Mouse (Mus musculus) heart, embryonic 16.5 days (tissue): ENCODE measurements around the gene Tmtc1. TPM values are rescaled to one million over a fixed set of nuclear protein-coding genes. Genes with fewer than 3 reads are reported as not detected.

Experiments used
- ATAC-seq: fragments of 200-750 bp; cut with Nextera tagmentation; replicated peaks from 2 replicates; pipeline ENCODE4 v1.8.0; 2017; ENCODE audit warnings: moderate number of reproducible peaks; ENCODE audit not compliant: insufficient read depth, low FRiP score; ENCODE audit errors: extremely low read depth
- H3K27ac ChIP-seq: fragments of 300-500 bp; sonication (generic); 2 replicates; pipeline ENCODE4 v1.5.1; 2014; ENCODE audit warnings: mild to moderate bottlenecking, low read length, control low read depth, moderate library complexity
- H3K27me3 ChIP-seq: fragments of 300-500 bp; sonication (generic); 2 replicates; pipeline ENCODE4 v1.6.1; 2014; ENCODE audit warnings: low read length, mixed read lengths; ENCODE audit not compliant: control insufficient read depth, insufficient read depth
- H3K36me3 ChIP-seq: fragments of 300-500 bp; sonication (generic); 2 replicates; pipeline ENCODE4 v1.6.1; 2014; ENCODE audit not compliant: control insufficient read depth, insufficient read depth
- H3K4me1 ChIP-seq: fragments of 300-500 bp; sonication (generic); 2 replicates; pipeline ENCODE4 v1.6.1; 2014; ENCODE audit warnings: low read length, mixed read lengths; ENCODE audit not compliant: control insufficient read depth, insufficient read depth
- H3K4me2 ChIP-seq: fragments of 300-500 bp; sonication (generic); 2 replicates; pipeline ENCODE4 v1.6.1; 2014; ENCODE audit warnings: low read depth, mild to moderate bottlenecking, control low read depth, low read length
- H3K4me3 ChIP-seq: fragments of 300-500 bp; sonication (generic); 2 replicates; pipeline ENCODE4 v1.5.1; 2014; ENCODE audit warnings: mild to moderate bottlenecking, control low read depth, low read length
- H3K9ac ChIP-seq: fragments of 300-500 bp; sonication (generic); 2 replicates; pipeline ENCODE4 v1.6.1; 2014; ENCODE audit warnings: low read length, control low read depth
- H3K9me3 ChIP-seq: fragments of 300-500 bp; sonication (generic); replicated peaks from 2 replicates; pipeline ENCODE4 v1.6.1; 2016; ENCODE audit warnings: low read length; ENCODE audit not compliant: control insufficient read depth
- WGBS: fragments of 180-500 bp; shearing (Covaris S2); extraction: QIAGEN DNeasy Blood & Tissue Kit; methylation state at CpG from one replicate; pipeline ENCODE4 v1.1.7; 2014; 5-methylcytosine and 5-hydroxymethylcytosine counted together
- polyA plus RNA-seq: library from polyadenylated mRNA; unstranded; fragments of >200 nt; fragmentation: Nextera tagmentation; extraction: Ambion mirVana; gene quantifications from 2 replicates; pipeline ENCODE4 v1.2.1, GENCODE M21; 2015

Gene Tmtc1
- polyA plus RNA-seq, 1 experiment from 2014 or later = 1.7 TPM

DNA sequence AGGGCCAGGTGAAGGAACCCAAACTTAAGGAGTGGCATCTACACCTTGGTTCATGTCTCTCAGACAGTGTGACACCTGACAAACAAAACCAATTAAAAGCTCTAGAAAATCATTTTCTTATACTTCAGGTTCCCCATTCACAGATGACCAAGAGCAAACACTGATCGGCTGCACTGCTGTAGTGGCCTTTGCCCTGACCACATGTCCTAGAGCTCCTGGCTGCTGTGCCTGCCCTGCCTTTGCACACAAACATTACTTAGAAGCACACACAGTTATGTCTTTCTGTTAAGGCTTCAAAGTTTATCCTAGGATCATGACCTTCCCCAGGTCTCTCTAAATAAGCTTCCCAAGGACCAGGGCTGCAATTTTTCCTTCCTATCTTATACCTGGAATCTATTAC, 199.4 kb downstream of the Tmtc1 start:
- H3K4me3 ChIP-seq = no peak overlapping the region
- no peak overlapping the region for H3K4me2 ChIP-seq
- H3K36me3 ChIP-seq = no peaks in the 10 kb centered on the region; the same call in 1 of the 2 replicates
- H3K9me3 ChIP-seq = no peaks in the 10 kb centered on the region
- H3K27me3 ChIP-seq = no peaks in the 10 kb centered on the region
- WGBS = 76% methylated on average over 1 of the region's 1 CpGs
- no peak overlapping the region for H3K27ac ChIP-seq
- ATAC-seq = no peak
- no peak overlapping the region for H3K9ac ChIP-seq
- H3K4me1 ChIP-seq = no peaks in the 10 kb centered on the region

DNA sequence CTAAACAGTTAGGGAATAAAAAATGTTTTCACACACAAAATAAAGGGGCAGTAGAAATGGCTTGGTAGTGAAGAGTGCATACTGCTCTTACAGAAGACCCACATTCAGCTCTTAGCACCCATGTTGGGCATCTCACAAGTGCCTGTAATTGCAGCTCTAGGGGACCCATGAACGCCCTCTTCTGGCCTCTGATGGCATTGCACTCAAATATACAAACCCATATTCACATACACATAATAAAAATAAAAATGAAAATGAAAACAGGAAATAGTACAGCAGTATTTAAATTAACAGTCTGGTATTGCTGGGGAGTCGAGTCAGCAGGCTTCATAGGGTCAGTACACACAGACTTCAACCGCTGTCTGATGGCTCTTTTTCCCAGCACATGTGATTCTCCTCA, 201.9 kb downstream of the Tmtc1 start:
- no peaks in the 10 kb centered on the region for H3K9me3 ChIP-seq
- no peak overlapping the region for H3K27ac ChIP-seq
- H3K4me2 ChIP-seq = no peak overlapping the region
- no peak for ATAC-seq
- no peaks in the 10 kb centered on the region for H3K27me3 ChIP-seq
- WGBS = 55% methylated on average over 3 of the region's 3 CpGs
- H3K9ac ChIP-seq = no peak overlapping the region
- H3K4me3 ChIP-seq = no peak overlapping the region
- no peaks in the 10 kb centered on the region; the same call in 1 of the 2 replicates for H3K36me3 ChIP-seq
- no peaks in the 10 kb centered on the region for H3K4me1 ChIP-seq

- WGBS = 63% methylated on average over 5 of the region's 5 CpGs
- H3K4me3 ChIP-seq = no peak overlapping the region
- H3K27me3 ChIP-seq = no peaks in the 10 kb centered on the region
- H3K9me3 ChIP-seq = no peaks in the 10 kb centered on the region
- H3K9ac ChIP-seq = no peak overlapping the region
- H3K36me3 ChIP-seq = no peaks in the 10 kb centered on the region; the same call in 1 of the 2 replicates
- ATAC-seq = no peak
- H3K27ac ChIP-seq = no peak overlapping the region
- H3K4me1 ChIP-seq = no peaks in the 10 kb centered on the region
- H3K4me2 ChIP-seq = no peak overlapping the region
Measured at GRCm38 (mm10) chr6:148241685-148242084, 202.5 kb downstream of the Tmtc1 start.

DNA sequence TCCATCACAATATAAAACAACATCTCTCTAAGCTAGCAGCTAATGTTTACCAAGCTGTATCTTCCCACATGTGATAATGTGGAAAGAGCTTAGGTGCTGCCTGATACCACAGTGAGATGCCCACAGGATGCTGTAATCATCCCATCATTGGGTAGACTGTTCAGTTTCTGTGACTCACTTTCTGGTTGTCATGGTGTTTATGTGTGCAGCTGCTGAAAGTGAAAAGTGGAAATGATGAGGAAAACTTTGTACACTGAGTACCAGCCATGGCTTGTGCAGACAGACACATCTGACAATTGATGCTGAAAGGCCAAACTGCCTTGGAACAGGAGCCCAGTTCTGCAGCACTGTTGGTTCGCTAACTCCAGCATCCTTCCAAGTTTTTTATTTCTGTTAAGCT, 204.9 kb downstream of the Tmtc1 start:
- Histone ChIP-seq H3K27ac (no peak overlapping the region), H3K9me3 (no peaks in the 10 kb centered on the region), H3K9ac (no peak overlapping the region), H3K4me3 (no peak overlapping the region), H3K27me3 (no peaks in the 10 kb centered on the region), H3K4me1 (no peaks in the 10 kb centered on the region), H3K4me2 (no peak overlapping the region), H3K36me3 (no peaks in the 10 kb centered on the region)
- no peak for ATAC-seq
- 93% methylated on average over 1 of the region's 1 CpGs for WGBS

DNA sequence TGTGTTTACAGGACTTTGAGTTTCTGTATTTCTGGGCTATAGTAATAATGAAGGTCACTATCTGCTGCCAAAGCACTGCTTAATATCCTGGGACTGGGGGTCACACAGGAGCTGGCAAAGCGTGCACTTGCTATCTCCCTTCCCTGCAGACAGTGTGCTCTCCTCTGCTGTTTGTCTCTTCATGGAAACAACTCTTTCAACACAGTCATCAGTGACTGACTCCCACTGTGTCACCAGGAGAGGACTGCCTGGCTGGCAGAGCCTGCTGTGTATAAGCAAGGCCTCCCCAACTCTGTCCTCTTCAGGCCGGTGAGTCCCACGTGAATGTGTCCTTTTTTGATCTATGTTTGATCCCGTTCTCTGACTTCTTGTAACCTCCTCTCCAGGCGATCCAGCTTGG, 206.7 kb downstream of the Tmtc1 start:
- Histone ChIP-seq H3K9ac (no peak overlapping the region), H3K4me2 (no peak overlapping the region), H3K27ac (no peak overlapping the region), H3K27me3 (no peaks in the 10 kb centered on the region), H3K36me3 (no peaks in the 10 kb centered on the region), H3K4me1 (no peaks in the 10 kb centered on the region), H3K4me3 (no peak overlapping the region), H3K9me3 (no peaks in the 10 kb centered on the region)
- 35% methylated on average over 5 of the region's 5 CpGs for WGBS
- ATAC-seq = no peak

DNA sequence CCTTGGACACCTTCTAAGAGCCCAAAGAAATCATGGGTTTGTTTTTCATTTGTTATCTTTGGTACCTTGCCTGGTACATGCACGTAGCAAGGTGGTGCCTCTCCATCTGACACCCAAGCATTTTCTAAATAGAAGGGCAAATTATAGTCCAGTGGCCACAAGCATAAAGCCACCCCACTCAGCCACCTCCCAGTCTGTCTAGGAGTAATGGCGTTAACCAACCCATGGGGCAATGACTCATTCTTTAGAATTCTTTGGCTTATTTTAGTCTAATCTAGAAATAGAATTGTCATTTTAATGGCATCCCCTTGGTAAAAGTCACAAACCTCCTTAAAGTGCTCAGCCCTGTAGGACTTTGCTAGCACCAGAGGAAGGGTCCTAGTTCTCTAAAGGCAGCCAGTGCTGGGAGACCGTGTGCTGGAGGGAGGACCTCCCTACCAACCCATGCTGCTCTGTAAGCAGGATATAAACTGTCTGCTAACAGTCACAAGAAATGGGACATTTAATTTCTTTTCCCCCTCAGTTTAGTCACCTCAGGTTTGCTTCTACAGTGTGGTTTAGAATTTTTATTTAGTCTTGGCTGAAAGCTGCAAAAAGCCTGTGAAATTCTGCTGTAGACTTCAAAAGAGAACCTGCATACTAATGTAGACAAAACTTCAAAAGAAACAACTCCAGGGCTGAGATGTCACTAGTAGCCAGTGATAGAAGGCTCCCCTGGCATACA, 209.9 kb downstream of the Tmtc1 start:
- H3K9me3 ChIP-seq = no peaks in the 10 kb centered on the region
- no peaks in the 10 kb centered on the region for H3K4me1 ChIP-seq
- no peak overlapping the region for H3K27ac ChIP-seq
- no peak overlapping the region for H3K4me3 ChIP-seq
- no peaks in the 10 kb centered on the region for H3K27me3 ChIP-seq
- no peak overlapping the region for H3K4me2 ChIP-seq
- H3K36me3 ChIP-seq = no peaks in the 10 kb centered on the region
- WGBS = 67% methylated on average over 3 of the region's 3 CpGs
- H3K9ac ChIP-seq = no peak overlapping the region
- no peak for ATAC-seq

- no peaks in the 10 kb centered on the region for H3K4me1 ChIP-seq
- no peak overlapping the region for H3K27ac ChIP-seq
- no peaks in the 10 kb centered on the region for H3K36me3 ChIP-seq
- H3K9ac ChIP-seq = no peak overlapping the region
- H3K27me3 ChIP-seq = no peaks in the 10 kb centered on the region
- no peaks in the 10 kb centered on the region for H3K9me3 ChIP-seq
- H3K4me2 ChIP-seq = no peak overlapping the region
- ATAC-seq = no peak
- 65% methylated on average over 3 of the region's 3 CpGs for WGBS
- H3K4me3 ChIP-seq = no peak overlapping the region
Measured at GRCm38 (mm10) chr6:148227542-148227941, 216.6 kb downstream of the Tmtc1 start.

DNA sequence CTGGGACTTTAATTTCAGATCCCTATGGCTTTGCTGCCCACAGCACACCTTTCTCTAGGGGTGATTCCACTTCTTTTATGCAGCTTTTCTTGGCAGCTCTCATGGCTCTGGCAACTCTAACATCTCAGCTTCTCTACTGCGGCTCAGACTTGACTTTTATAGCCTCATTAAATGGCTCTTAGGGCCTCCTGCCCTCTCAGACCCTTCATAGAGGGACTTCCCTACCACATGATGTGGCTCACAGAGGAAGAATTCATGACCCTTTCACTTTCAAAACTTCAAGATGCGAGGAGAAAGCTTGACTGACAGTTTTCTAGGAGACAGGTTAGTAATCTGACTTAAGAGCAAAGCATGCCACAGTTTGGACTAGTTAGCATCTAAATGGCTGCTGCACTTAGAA, 221.5 kb downstream of the Tmtc1 start:
- 69% methylated on average over 2 of the region's 2 CpGs for WGBS
- ATAC-seq = no peak

GRCm38 (mm10) chr6:148218235-148219076, 225.7 kb downstream of the Tmtc1 start:
- Histone ChIP-seq H3K4me3 (no peak overlapping the region), H3K27me3 (no peaks in the 10 kb centered on the region), H3K9me3 (no peaks in the 10 kb centered on the region), H3K36me3 (no peaks in the 10 kb centered on the region), H3K4me1 (0 out of 2 replicates have a peak, but pooled peaks cover 3% of the 10 kb centered on the region), H3K4me2 (no peak overlapping the region), H3K9ac (no peak overlapping the region), H3K27ac (no peak overlapping the region)
- no peak for ATAC-seq
- 73% methylated on average over 2 of the region's 2 CpGs for WGBS

More for the DNA sequence above, 221.5 kb downstream of the Tmtc1 start:
- H3K27ac ChIP-seq = no peak overlapping the region
- H3K4me2 ChIP-seq = no peak overlapping the region
- H3K9me3 ChIP-seq = no peaks in the 10 kb centered on the region
- H3K9ac ChIP-seq = no peak overlapping the region
- no peaks in the 10 kb centered on the region for H3K27me3 ChIP-seq
- H3K4me3 ChIP-seq = no peak overlapping the region
- no peaks in the 10 kb centered on the region for H3K36me3 ChIP-seq
- no peaks in the 10 kb centered on the region for H3K4me1 ChIP-seq
